Mouse (Mus musculus) forebrain, postnatal 0 days (tissue): ENCODE measurements around the gene Pld5. TPM values are rescaled to one million over a fixed set of nuclear protein-coding genes. Genes with fewer than 3 reads are reported as not detected.

Experiments
- ATAC-seq: fragments of 200-750 bp; cut with Nextera tagmentation; 2 replicates; pipeline ENCODE4 v1.8.0; 2017; ENCODE audit warnings: mild to moderate bottlenecking, moderate library complexity
- DNase-seq: peaks from one replicate; pipeline ENCODE4 v3.0.0-alpha.2; 2015
- H3K27ac ChIP-seq: fragments of 300-500 bp; sonication (generic); 2 replicates; pipeline ENCODE4 v1.5.1; 2014; ENCODE audit warnings: low read depth, mild to moderate bottlenecking, antibody characterized with exemption, low read length, moderate library complexity, mixed read lengths
- H3K27me3 ChIP-seq: fragments of 300-500 bp; sonication (generic); 2 replicates; pipeline ENCODE4 v1.6.1; 2014; ENCODE audit warnings: mild to moderate bottlenecking, low read length, mixed read lengths; ENCODE audit not compliant: insufficient read depth
- H3K36me3 ChIP-seq: fragments of 300-500 bp; sonication (generic); 2 replicates; pipeline ENCODE4 v1.6.1; 2014; ENCODE audit warnings: mild to moderate bottlenecking, moderate library complexity; ENCODE audit not compliant: insufficient read depth
- H3K4me1 ChIP-seq: fragments of 300-500 bp; sonication (generic); 2 replicates; pipeline ENCODE4 v1.6.1; 2014; ENCODE audit warnings: antibody characterized with exemption; ENCODE audit not compliant: insufficient read depth
- H3K4me2 ChIP-seq: fragments of 300-500 bp; sonication (generic); 2 replicates; pipeline ENCODE4 v1.6.1; 2014; ENCODE audit warnings: low read depth, mild to moderate bottlenecking, moderate library complexity
- H3K4me3 ChIP-seq: fragments of 300-500 bp; sonication (generic); 2 replicates; pipeline ENCODE4 v1.5.1; 2014; ENCODE audit warnings: low read depth, low read length, mixed read lengths
- H3K9ac ChIP-seq: fragments of 300-500 bp; sonication (generic); 2 replicates; pipeline ENCODE4 v1.6.1; 2014; ENCODE audit warnings: mild to moderate bottlenecking
- H3K9me3 ChIP-seq: fragments of 300-500 bp; sonication (generic); 2 replicates; pipeline ENCODE4 v1.6.1; 2016; ENCODE audit warnings: low read length
- CTCF ChIP-seq: sonication (generic); IDR thresholded peaks from 2 replicates; pipeline ENCODE4 v1.5.1; 2016; ENCODE audit warnings: antibody characterized with exemption, control low read depth, low read depth
- WGBS: fragments of 180-500 bp; shearing (Covaris S2); extraction: QIAGEN DNeasy Blood & Tissue Kit; methylation state at CpG from one replicate; pipeline ENCODE4 v1.1.7; 2014; 5-methylcytosine and 5-hydroxymethylcytosine counted together
- polyA plus RNA-seq: library from polyadenylated mRNA; unstranded; fragments of >200 nt; fragmentation: Nextera tagmentation; extraction: Ambion mirVana; gene quantifications from 2 replicates; pipeline ENCODE4 v1.2.1, GENCODE M21; 2015
- total RNA-seq: library from RNA; depleted of rRNA; stranded (reverse); fragments of >200 nt; gene quantifications from 2 replicates; pipeline ENCODE4 v1.2.3, GENCODE M21; 2014

Pld5 gene
- total and polyA plus RNA-seq, 2 experiments from 2014 or later = 1.7 to 2.9 TPM

GRCm38 (mm10) chr1:176029063-176029462, 246.0 kb downstream of the Pld5 start:
- Histone ChIP-seq H3K27me3 (no peaks in the 10 kb centered on the region), H3K27ac (no peak overlapping the region), H3K4me2 (no peak overlapping the region), H3K4me1 (no peaks in the 10 kb centered on the region), H3K4me3 (no peak overlapping the region), H3K9ac (no peak overlapping the region), H3K9me3 (no peaks in the 10 kb centered on the region), H3K36me3 (no peaks in the 10 kb centered on the region)
- ATAC-seq (no peak), DNase-seq (no peak)
- 83% methylated on average over 1 of the region's 1 CpGs for WGBS
- no peak for TF ChIP-seq CTCF

- no peak for ATAC-seq
- 68% methylated on average over 3 of the region's 3 CpGs for WGBS
Observed at GRCm38 (mm10) chr1:176028397-176028796, 246.7 kb downstream of the Pld5 start.

GRCm38 (mm10) chr1:176024501-176024900, 250.6 kb downstream of the Pld5 start:
- Histone ChIP-seq H3K4me3 (no peak overlapping the region), H3K4me1 (no peaks in the 10 kb centered on the region), H3K27me3 (no peaks in the 10 kb centered on the region), H3K9me3 (no peaks in the 10 kb centered on the region), H3K27ac (no peak overlapping the region), H3K4me2 (no peak overlapping the region), H3K36me3 (no peaks in the 10 kb centered on the region), H3K9ac (no peak overlapping the region)
- no peak for TF ChIP-seq CTCF
- WGBS = 68% methylated on average over 1 of the region's 1 CpGs
- DNase-seq = no peak
- ATAC-seq = no peak

More at GRCm38 (mm10) chr1:176028397-176028796, 246.7 kb downstream of the Pld5 start:
- Histone ChIP-seq H3K4me3 (no peak overlapping the region), H3K27ac (no peak overlapping the region), H3K36me3 (no peaks in the 10 kb centered on the region), H3K4me1 (no peaks in the 10 kb centered on the region), H3K4me2 (no peak overlapping the region), H3K9me3 (no peaks in the 10 kb centered on the region), H3K9ac (no peak overlapping the region), H3K27me3 (no peaks in the 10 kb centered on the region)
- DNase-seq = no peak
- no peak for TF ChIP-seq CTCF

GRCm38 (mm10) chr1:176018523-176018922, 256.6 kb downstream of the Pld5 start:
- Histone ChIP-seq H3K4me3 (no peak overlapping the region), H3K4me1 (no peaks in the 10 kb centered on the region; the same call in 1 of the 2 replicates), H3K27me3 (no peaks in the 10 kb centered on the region), H3K9me3 (no peaks in the 10 kb centered on the region), H3K9ac (no peak overlapping the region), H3K27ac (no peak overlapping the region), H3K36me3 (no peaks in the 10 kb centered on the region), H3K4me2 (no peak overlapping the region)
- TF ChIP-seq CTCF = no peak
- DNase-seq = no peak
- no peak for ATAC-seq
- WGBS = 99% methylated on average over 3 of the region's 3 CpGs

DNA sequence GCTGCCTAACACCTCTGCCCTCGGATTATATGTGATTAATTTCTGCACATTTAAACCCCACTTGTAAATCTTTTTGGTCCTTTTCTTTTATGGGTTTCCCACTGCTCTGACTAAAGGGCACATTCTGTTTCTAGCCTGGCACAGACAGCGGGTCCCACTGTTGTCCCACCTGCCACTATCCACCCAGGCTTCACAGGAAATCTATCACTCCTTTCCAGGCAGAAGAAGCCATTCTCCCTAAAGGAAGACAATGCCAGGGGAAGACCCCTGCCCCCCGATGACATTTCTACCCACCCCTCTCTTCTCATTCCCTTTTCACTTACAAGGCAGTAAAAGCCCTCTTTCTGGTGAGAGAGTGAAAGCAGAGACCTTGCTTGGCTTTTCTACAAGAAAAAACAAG, 259.0 kb downstream of the Pld5 start:
- ATAC-seq (no peak), DNase-seq (no peak)
- no peak overlapping the region for H3K4me2 ChIP-seq
- no peaks in the 10 kb centered on the region for H3K36me3 ChIP-seq
- H3K27ac ChIP-seq = no peak overlapping the region
- TF ChIP-seq CTCF = no peak
- H3K4me3 ChIP-seq = no peak overlapping the region
- H3K4me1 ChIP-seq = no peaks in the 10 kb centered on the region; the same call in 1 of the 2 replicates
- WGBS = 48% methylated on average over 3 of the region's 3 CpGs
- H3K27me3 ChIP-seq = no peaks in the 10 kb centered on the region
- no peak overlapping the region for H3K9ac ChIP-seq
- H3K9me3 ChIP-seq = no peaks in the 10 kb centered on the region

DNA sequence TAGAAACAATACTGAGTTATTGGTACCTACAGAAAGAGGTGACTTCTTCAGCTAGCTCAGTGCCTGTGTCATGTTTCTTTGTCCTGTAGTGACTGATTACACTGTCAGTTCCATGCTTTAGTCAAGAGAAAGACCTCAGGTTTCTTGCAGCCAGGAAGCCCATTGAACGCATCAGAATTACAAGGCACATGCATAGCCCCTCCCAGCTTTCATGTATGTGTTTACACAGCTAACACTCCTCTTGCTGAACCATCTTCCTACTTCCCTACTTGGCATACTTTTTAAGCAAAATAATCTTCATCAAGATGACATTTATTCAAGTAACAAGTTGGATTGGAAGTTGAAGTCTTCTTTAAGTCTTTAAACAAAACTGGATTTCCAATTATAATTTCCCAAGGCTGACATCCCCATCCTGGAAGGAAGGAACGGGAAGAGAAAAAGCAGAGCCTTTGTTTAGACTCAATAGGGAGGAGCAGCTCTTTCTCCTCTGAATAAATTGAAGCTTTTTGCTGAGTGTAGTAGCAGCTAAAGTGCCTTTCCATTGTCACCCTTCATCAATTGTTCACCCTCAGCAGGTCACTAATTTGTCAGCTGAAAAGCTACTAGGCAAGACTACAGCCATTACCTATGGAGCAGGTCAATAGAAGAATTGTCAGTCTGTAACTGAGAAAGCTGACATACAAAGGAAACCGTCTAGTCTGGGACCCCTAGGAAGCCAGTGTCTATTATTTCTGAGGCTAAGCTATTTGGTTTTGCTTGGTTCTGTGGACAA, 261.4 kb downstream of the Pld5 start:
- Histone ChIP-seq H3K27ac (no peak overlapping the region), H3K9me3 (no peaks in the 10 kb centered on the region), H3K36me3 (no peaks in the 10 kb centered on the region), H3K4me2 (no peak overlapping the region), H3K4me1 (no peaks in the 10 kb centered on the region; the same call in 1 of the 2 replicates), H3K27me3 (no peaks in the 10 kb centered on the region), H3K4me3 (no peak overlapping the region), H3K9ac (no peak overlapping the region)
- 4% methylated on average over 3 of the region's 3 CpGs for WGBS
- ATAC-seq (peak; percentile 73; the same call in 1 of the 2 replicates), DNase-seq (no peak)
- no peak for TF ChIP-seq CTCF

DNA sequence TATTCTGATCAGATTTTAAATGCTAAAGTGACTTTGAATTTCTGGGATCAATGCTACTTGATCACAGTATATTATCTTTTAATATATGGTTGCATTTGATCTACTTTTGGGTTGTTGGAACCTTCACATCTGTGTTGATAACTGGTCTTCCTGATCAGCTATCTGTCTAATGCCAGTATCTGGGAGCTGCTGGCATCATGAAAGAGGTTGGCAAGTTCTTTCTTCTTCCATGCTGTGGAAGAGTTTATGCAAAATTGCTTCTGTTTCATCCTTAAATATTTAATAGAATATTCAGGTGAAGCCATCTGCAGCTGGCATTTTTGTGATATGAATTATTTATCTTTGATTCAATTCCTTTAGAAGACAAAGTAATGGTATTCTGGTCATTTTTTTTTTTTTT, 263.6 kb downstream of the Pld5 start:
- H3K4me1 ChIP-seq = no peaks in the 10 kb centered on the region; the same call in 1 of the 2 replicates
- H3K9me3 ChIP-seq = no peaks in the 10 kb centered on the region
- no peak overlapping the region for H3K4me3 ChIP-seq
- no peak overlapping the region for H3K27ac ChIP-seq
- no peak for TF ChIP-seq CTCF
- H3K36me3 ChIP-seq = no peaks in the 10 kb centered on the region
- DNase-seq = no peak
- no peaks in the 10 kb centered on the region for H3K27me3 ChIP-seq
- H3K9ac ChIP-seq = no peak overlapping the region
- ATAC-seq = no peak
- H3K4me2 ChIP-seq = no peak overlapping the region
